1 mouse cellular context compared by ENCODE assay signal in genomic region chr13:31567099-31567498, GRCm38 (mm10).
TF ChIP-seq lines count a peak whose summit lies in the region.

No protein-coding gene starts in this region.

TF ChIP-seq in myocyte, 11 proteins besides CTCF, POLR2A, EP300 and RAD21 (continued from another document):
- TF ChIP-seq MYOD1 (IDR thresholded peaks at IDR 0.05; ENCODE audit: control insufficient read depth in 1 of 3, insufficient read length in 2 of 3, low read depth in 2 of 3) (no peak), CEBPB (IDR thresholded peaks at IDR 0.05; ENCODE audit: insufficient read depth, poor library complexity, severe bottlenecking) (no peak), TCF3 (IDR thresholded peaks at IDR 0.05; ENCODE audit: insufficient read length, low read depth) (no peak), MYOG (IDR thresholded peaks at IDR 0.05; ENCODE audit: control insufficient read depth in 1 of 3, insufficient read depth in 1 of 3, insufficient read length in 2 of 3, low read depth in 2 of 3) (no peak), TCF12 (IDR thresholded peaks at IDR 0.05; ENCODE audit: insufficient read depth, poor library complexity, severe bottlenecking) (no peak), USF1 (IDR thresholded peaks at IDR 0.05; ENCODE audit: low read depth) (no peak), POLR2AphosphoS2 (IDR thresholded peaks at IDR 0.05; ENCODE audit: insufficient read length, low read depth) (no peak), REST (IDR thresholded peaks at IDR 0.05; ENCODE audit: insufficient read depth, insufficient read length) (no peak), E2F4 (IDR thresholded peaks at IDR 0.05; ENCODE audit: insufficient read depth) (no peak), SRF (IDR thresholded peaks at IDR 0.05; ENCODE audit: control insufficient read depth, insufficient read length, low read depth) (no peak)
